Mouse (Mus musculus) cerebellum, postnatal 14 days (tissue): ENCODE measurements around the gene Btn2a2.
A peak's percentile ranks its signal among the peaks of the same experiment; 100 is the strongest.

Experiments used
- DNase-seq, 2 experiments: peaks; one replicate each; pipeline ENCODE4 v3.0.0; 2021; ENCODE audit warnings: mixed read lengths in 2 of 2

Btn2a2 gene

DNA sequence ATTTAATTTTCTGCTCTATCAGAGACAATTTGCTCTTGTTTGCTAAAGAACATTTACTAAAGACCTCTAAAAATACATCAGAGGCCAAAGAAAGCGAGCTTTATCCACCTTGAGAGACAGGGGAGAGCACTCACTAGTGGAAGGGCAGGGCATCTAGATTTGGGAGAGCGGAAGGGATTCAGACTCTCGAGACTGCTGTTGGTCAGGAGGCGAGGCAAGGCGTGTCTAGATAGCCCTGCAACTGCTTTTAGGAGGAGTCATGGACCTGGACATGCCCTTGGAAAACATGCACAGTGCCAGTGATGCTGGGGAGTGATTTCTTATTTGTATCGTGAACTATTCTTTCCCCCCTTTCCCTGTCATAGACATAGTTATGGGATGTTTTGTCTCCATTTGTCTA is 6.9 kb upstream of the Btn2a2 start:
- DNase-seq, result no peak

DNA sequence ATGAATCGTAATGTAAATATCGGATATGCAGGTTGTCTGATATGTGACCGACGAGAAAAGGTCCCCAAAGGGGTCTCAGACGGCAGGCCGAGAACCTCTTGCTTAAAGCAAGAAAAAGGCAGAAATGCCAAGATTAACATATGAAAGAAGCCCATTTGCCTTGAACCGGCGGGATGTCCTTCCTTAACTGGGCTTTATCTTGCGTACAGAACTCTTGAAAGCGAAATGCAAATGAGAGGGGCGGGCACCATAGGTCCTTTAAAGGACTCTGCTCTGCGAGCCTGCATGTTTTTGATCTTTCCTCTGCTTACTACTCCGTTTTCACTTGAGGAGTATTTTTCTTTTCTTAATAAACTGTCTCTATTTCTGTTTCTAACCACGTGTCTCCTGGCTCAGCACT is 3.3 kb upstream of the Btn2a2 start:
- no peak for DNase-seq

DNA sequence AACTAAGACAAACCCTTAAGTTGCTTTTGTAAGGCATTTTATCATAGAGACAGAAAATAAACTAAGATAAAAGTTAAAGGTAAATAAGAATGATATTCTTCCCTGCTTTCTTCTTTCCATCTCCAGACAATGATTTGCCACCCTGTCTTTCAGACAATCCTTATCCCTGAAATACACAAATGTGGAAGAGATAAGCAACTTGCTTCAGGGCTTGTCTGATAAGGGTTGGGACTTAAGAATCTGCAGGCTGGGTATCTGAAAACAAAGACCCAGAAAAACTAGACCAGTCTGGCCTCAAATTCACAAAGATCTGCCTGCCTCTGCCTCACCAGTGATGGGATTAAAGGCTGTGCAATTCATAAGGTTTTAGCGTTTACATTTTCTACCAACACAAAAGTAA is 2.6 kb upstream of the Btn2a2 start:
- no peak for DNase-seq

DNA sequence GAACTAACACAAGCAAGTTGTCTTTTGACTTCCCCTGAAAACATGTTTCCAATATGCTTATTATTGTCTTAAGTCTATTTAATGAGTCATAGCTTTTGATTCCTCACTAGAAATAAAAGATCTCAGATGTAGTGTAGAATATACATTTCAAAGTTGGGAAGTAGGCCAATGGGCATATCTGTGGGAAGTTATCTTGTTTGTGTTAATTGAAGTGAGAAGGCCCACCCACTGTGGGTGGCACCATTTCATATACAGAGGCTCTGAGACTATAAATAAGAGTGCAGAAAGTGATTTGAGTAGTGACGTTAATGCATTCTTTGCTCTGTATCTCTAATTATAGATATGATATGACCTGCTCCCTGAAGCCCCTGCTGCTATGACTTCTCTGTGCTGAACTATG is 2.2 kb upstream of the Btn2a2 start:
- no peak for DNase-seq

DNA sequence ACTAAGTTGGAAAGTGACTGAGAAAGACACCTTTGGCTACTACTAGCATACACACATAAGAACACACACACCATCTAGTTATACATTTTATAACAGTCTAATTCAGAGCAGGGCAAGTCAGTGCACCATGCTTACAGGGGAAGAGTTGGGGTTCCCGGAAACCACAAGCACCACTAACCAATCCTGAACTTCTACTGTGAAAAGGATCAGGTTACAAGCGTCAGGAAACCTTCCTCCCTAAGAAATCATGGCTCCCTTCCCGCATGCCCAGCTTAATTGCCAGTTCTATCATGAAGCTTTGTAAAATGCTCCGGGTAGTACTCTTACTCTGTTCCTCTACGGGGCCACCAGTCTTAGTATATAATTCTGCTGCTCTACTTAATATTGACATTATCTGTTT is 3.4 kb downstream of the Btn2a2 start:
- no peak for DNase-seq

DNA sequence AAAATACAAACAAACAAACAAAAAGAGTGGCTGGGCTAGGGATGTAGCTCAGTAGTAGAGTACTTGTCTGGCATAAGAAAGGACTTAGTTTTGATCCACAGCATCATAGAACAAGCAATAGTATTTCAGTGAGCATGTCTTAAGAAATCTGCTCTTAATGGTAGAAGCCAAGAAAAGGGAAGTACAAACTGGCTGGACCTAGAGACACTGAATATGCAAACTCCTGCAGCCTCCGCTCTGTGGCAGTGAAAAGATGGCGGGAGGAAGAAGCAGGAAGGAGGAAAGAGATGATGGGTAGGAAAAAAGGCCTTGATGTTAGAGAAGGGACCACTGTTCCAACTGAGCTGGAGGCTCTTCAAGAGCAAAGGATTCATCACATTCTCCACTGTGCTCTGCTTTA is 5.5 kb downstream of the Btn2a2 start:
- DNase-seq, result no peak

DNA sequence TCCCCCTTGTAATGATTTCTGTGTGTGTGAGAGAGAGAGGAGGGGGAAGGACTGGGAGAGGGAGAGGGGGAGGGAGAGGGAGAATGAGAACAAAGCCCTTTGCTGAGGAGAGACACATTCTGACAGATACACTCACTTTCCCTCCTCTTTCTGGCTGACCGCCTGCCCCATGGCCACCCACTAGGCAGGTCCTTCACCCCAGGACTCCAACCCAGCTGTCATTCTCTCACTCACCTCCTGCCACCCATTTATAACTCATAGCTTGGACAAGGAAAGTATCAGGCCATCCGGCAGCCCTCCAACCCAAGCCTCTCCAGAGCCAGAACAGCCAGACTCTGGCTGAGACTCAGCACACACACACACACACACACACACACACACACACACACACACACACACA is 13.0 kb downstream of the Btn2a2 start:
- DNase-seq, result peak; percentile 78 to 86

DNA sequence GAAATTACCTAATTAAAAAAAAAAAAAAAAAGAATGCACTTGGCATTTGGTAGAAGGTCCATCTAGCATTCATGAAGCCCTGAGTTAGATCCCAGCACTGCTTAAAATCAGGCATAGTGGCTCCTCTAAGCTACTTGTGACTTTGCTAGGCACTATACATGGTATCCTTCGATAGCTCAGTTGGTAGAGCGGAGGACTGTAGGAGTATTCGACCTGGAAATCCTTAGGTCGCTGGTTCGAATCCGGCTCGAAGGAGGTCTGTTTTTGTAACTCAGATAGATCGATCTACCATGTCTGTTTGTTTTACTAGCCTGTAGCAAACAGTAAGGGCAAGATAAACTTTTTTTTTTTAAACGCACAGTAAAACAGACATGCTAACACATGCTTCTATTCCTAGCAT is 21.7 kb downstream of the Btn2a2 start:
- peak; percentile 75 to 77 for DNase-seq

DNA sequence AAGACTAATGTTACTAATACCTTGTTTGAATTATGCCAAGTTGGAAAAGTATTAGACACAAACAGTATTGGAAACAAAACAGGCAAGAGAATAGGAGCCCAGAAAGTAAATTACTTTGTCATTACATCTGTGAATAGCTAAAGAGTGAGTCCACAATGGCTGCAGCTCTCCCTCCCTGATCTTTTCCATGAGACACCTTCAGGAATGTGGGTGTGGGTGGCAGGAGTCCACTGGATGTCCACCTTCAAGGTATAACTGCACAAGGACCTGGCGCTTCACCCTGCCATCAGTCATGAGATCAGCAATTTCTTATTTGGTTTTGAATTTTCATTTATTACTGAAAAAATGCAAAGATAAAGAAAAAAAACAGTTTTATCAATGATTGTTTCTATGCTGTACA is 22.4 kb downstream of the Btn2a2 start:
- no peak for DNase-seq

DNA sequence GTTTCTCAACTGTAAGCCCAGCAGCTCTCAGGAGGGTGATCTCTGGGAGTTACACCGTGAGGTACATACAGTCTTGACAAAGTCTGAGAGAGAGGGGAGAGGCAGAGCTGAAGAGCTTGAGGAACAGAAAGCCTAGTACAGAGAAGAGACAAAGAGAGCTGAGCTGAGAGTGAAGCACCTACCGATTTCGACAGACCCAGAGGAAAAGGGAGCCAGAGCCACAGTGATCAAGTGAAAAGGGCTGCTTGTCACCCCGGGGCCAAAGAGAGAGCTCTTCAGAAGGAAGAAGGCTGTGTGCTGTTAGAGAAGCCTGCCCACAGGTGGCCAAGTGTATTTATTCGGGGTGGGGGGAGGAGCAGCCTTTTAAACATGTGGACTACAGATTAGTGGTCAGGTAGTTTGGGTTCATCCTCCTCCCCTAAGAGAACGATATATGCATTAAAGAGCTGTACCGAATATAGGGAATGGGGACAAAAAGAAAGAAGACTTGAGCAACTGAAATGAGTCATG is 23.0 kb downstream of the Btn2a2 start, which contains the start of gene Btn1a1:
Btn1a1 (minus strand) TSS at position 302 of the 510 bp plus-strand sequence.
- DNase-seq, result no peak

DNA sequence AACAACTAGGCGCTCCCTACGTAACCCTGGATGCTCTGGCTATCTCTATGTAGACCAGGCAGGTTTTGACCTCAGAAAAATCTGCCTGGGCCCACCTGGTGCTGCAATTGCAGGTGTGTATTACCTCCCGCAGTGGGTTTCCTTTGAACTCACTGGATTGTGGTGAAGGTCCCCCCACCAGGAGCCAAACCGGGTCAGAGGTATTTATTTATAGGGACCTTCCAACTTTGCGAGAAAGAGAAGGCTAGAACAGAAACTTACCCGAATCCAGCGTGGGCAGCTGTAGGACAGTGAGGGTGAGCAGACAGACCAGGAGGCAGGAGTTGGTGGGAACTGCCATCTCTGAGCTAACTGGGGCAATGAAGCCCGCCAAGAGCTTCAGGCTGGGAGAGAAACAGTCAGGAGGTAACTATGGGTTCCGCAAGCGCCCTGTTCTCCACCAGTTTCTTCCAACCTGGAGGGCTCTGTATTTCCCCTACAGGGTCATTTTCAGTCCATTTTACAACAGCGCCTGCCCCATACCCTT is 23.8 kb downstream of the Btn2a2 start:
- no peak for DNase-seq

DNA sequence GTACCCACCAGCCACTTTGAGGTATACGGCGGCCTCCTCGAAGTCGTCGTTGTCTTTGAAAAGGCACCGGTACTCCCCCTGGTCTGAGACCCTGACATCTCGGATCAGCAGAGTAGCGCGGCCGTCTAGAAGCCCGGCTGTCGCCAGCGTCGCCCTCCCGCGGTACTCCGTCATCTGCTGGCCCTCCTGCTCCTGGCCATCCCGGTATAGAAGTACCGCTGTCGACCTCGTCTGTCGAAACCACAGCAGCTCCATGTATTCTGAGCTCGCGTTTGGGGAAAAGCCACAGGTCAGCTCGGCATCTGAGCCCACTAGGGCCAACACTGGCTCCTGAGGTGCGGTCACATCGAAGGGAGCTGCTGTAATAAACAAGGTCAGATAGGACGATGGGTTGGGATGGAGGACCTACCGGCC is 24.4 kb downstream of the Btn2a2 start:
- peak; percentile 65 for DNase-seq

DNA sequence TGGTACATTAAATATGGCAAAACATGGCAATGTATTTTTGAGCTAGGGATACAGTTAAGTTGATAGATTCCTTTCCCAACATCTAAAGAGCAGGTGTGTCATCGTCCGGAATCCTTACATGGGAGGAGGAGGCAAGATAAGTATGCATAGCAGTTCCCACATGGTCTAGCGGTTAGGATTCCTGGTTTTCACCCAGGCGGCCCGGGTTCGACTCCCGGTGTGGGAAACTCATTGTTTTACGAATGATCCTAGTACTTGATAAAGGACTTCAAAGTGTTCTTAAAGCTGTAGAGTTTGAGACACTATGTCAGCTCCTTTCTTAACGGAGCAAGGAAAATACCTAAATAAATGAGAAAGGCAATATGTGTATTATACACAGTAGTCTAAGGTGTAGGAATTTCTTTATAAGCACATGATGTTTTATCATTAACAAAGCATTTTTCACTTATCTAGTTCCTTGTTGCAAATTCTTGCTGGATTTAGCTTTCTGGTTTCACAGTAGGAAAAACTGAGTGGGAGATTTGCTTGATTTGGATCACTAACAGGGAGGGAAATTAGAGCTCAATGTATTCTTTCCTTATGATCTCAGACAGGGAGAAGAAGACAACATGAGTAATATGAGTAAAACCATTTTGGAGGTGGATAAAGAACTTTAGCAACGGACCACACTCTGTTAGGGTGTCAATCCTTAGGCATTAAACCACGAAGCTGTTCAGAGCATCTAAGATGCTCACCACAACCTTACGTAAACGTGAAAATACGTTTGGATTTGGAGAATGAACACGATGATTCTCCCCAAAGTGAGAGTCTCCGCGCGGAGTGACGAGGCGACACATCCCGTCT is 25.1 kb downstream of the Btn2a2 start:
- peak; percentile 88 to 89 for DNase-seq

DNA sequence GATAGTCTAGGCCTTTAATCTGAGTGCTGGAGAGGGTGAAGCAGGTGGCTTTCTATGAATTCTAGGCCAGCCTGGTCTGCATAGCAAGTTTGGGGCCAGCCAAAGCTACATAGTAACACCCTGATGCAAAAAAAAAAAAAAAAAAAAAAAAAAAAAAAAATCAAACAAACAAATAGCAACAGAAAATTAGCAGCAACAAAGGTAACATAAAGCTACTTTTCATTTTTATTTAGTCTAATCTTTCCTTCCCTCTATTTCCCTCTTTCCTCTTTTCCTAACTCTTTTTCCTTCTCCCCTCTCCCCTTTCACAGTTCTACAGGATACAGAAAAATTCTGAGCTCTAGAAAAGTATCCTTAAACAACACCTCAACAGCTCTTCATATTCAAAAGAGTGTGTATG is 26.0 kb downstream of the Btn2a2 start:
- no peak for DNase-seq

DNA sequence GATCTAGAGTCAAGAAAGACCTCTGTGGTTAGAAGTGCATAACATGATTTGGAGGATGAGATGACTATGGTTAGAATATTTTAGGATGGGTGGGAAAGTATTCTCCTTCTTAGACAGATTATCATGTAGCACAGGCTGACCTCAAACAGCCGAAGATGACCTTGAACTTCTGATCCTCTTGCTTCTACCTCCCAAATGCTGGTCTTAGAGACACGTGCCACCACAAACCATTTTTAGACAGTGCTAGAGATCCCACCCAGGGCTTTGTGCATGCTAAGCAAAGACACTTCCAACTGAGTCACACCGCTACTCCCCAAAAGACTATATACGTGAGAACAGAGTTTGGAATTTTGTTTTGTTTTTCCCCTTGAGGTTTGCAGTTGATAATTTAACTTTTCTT is 26.6 kb downstream of the Btn2a2 start:
- no peak for DNase-seq

DNA sequence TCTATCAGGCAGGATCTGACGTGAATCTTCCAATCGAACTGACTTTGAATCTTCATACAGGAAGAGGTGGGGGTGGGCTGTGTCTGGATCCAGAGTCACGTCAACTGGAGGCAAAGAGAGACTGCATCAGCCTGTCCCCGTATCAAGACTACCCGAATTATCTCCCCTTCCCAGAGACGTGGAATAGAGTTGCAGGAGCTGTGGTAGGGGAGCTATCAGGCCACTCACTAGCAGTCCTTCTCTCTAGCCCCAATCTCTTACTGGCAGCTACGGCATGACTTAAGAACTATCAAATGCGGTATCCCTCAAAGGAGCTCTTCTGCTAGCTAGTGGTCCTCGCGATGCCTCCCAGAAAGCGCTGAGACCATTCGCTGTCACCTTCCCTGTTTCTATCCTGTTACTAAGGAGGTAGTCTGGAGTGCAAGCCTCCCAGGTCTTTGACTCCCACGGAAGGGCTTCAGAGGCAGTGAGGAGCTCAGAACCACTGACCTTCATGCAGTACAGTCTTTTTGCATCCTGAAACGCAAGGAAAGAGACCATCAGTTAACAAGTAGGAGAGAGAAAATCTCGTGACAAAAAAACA is 29.3 kb downstream of the Btn2a2 start:
- DNase-seq, result no peak

DNA sequence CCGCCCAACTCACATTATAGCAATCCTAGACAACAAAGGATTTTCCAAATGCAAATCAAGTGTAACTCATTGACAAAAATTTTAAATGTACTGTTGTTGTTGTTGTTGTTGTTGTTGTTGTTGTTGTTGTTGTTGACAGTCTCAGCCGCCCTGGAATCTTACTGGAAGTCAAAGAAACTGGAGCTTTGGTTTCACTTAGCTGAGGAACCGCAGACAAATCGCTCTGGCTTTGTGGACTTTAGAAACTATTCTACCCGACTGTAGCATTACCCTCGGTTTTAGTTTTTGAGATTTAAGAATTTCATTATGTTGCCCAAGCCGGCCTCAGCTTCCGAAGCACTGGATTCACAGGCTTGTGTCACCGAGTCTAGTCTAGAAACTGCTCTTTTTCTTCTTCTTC is 34.7 kb downstream of the Btn2a2 start:
- peak in 1 of 2 experiments; percentile 10 for DNase-seq

DNA sequence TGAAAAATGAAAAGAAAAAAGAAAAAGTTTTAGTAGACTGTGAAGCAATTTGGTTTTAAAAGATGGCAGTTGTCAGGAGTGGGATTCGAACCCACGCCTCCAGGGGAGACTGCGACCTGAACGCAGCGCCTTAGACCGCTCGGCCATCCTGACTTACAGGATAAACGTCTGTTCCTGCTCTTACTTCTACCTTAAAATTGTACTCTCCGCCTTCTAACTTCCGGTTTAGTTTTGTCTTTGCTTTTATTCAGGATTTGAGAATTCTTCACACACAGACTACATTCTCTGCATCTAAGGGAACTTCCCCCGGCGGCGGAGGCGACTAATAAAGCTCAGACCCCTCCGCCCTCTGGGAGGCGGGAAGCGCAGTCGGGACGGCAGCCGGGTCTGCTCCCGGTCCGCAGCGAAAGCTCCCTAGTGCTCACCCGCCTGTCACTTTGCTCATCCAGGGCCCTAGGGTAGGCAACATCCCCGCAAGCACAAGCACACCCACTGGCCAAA is 35.2 kb downstream of the Btn2a2 start:
- DNase-seq, result peak; percentile 80 to 87

DNA sequence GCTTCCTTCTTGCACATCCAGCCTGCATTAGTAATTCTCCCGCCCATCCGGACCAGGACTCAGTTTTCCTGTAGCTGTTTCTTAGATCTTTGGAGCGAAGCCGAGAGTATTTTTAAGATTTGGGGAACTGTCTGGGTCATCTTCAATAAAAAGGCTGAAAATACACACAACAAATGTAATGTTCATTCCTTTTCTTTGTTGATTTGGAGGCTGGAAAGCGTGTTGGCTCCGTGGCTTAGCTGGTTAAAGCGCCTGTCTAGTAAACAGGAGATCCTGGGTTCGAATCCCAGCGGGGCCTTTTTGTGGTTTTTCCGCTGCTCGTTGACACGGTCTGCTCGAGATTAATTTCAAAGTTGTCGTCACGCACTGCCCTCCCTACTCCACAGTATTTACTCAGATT is 38.3 kb downstream of the Btn2a2 start:
- DNase-seq, result peak; percentile 90 to 92

DNA sequence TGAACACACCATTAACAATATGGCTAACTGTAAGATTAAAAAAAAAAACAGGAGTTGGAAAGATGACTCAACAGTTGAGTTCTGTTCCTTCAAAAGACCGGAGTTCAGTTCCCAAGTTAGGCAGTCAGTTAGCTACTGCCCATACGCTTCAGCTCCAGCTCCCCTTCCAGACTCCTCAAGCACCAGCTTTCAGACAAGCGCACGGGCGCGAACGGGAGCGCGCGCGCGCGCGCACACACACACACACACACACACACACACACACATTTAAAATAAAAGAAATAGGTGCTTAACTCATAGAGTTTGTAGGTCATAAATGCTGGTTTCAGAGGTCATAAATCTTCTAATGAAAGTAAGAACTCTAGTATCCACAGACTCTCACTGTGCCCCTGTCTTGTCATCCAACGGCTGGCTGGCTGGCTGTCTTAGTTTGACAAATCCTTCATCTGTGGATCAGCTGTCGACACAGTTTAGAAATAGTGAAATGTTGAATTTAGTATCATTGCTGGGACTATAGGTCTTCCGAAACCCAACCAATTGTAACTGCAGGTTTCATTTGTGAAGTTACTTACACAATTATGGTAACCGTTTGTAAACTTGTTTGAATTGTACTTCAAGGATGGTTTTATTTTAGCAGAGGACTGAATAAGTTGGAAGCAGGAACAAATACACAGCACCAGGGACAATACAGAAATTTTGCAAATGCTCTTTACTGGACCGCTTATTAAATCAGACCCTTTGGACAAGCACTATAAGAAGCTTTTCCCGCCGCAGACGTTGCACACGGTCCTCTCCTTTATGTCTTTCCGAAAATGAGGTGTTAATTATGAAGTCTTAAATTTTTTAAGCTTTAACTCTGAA is 39.2 kb downstream of the Btn2a2 start:
- peak; percentile 74 for DNase-seq

DNA sequence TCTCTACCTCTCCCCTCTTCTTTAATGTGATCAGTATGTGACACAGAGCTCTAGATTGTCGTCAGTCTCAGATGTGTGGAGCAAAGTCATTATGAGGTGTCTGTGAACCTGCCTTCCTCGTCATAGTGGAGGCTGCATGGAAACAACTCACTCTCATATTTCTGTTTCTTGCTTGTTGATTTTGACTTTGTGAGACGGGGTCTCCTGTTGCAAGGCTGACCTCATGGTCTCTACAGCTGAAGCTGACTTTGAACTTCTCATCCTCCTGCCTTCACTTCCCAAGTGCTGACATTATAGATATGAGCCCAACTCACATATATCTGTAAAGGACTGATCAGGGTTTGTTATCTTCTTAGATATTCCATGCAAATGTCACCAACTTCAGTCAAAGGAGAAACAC is 39.9 kb downstream of the Btn2a2 start:
- no peak for DNase-seq

DNA sequence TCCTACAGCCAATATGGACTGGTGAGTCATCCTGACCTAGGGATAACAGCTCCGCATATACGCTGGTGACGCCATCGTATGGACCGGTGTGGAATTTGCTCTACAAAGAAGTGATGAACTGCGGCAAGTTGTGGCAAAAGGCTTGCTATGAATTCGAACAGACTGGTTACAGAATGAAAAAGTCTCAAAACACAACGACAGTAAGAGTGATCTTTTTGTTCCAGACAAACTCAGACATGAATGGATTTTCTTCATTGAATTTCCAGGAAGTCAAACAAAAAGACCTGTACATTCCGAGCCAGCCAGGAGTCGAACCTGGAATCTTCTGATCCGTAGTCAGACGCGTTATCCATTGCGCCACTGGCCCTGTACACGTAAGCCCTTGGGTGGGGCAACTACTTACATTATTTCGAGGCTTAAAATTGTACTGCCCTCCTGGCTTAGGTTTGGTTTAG is 42.1 kb downstream of the Btn2a2 start:
- DNase-seq, result peak; percentile 93 to 95
